Mouse (Mus musculus) small intestine, adult 2 months (tissue): ENCODE results near the gene Gm20388.

Source experiments
- CTCF ChIP-seq: fragments of 200-500 bp; IDR thresholded peaks from 2 replicates; pipeline ENCODE4 v1.5.1; 2012; ENCODE audit warnings: low read depth, mild to moderate bottlenecking, control low read depth, inconsistent platforms, low read length, moderate library complexity, mixed read lengths; ENCODE audit not compliant: insufficient replicate concordance, insufficient read length; ENCODE audit errors: extremely low read depth
- POLR2A ChIP-seq: fragments of 200-500 bp; IDR thresholded peaks from 2 replicates; pipeline ENCODE4 v1.6.1; 2012; ENCODE audit warnings: low read depth, mild to moderate bottlenecking, control low read depth, inconsistent platforms, low read length, moderate library complexity

- TF ChIP-seq POLR2A = no peak
- no peak for TF ChIP-seq CTCF
Observed at GRCm38 (mm10) chr8:122357202-122357601, 2446.6 kb downstream of the Gm20388 start.
